Mouse (Mus musculus) liver, embryonic 14 days (tissue): ENCODE results near the gene Hoxa10. TPM values are rescaled to one million over a fixed set of nuclear protein-coding genes. Genes with fewer than 3 reads are reported as not detected.

Experiments used
- polyA plus RNA-seq: library from polyadenylated mRNA; depleted of rRNA; stranded (reverse); fragments of >200 nt; gene quantifications from 2 replicates; pipeline ENCODE4 v1.2.3, GENCODE M21; 2012; rRNA removed

Gene Hoxa10
- 0.01 and 0.10 TPM in 2 replicates for polyA plus RNA-seq

GRCm38 (mm10) chr6:52240389-52241000 is at the start of gene Hoxa10:
Gene Hoxa10, minus strand, starts transcription at chr6:52240854.

GRCm38 (mm10) chr6:52260654-52261575 is 20.3 kb upstream of the Hoxa10 start, which contains the start of gene Hoxa13:
Gene Hoxa13, minus strand, starts transcription at chr6:52260880.

GRCm38 (mm10) chr6:52245757-52246142 is 5.1 kb upstream of the Hoxa10 start, which contains the start of gene Hoxa11:
Gene Hoxa11, minus strand, starts transcription at chr6:52245810.

GRCm38 (mm10) chr6:52230516-52231165 is 10.0 kb downstream of the Hoxa10 start, which contains the start of gene Hoxa9:
Gene Hoxa9, minus strand, starts transcription at chr6:52231089.

GRCm38 (mm10) chr6:52221337-52221992 is 19.2 kb downstream of the Hoxa10 start, which contains the start of gene Hoxa7:
Gene Hoxa7, minus strand, starts transcription at chr6:52221854.

GRCm38 (mm10) chr6:52213119-52213986 is 27.3 kb downstream of the Hoxa10 start, which contains the start of the genes Hoxa3 and Gm28308:
Gene Hoxa3, minus strand, starts transcription at chr6:52213336.
Gene Gm28308, minus strand, starts transcription at chr6:52213339.

GRCm38 (mm10) chr6:52208072-52208867 is 32.4 kb downstream of the Hoxa10 start, which contains the start of gene Hoxa6:
Gene Hoxa6, minus strand, starts transcription at chr6:52208722.

GRCm38 (mm10) chr6:52204050-52204752 is 36.5 kb downstream of the Hoxa10 start, which contains the start of gene Hoxa5:
Gene Hoxa5, minus strand, starts transcription at chr6:52204587.

GRCm38 (mm10) chr6:52190906-52191810 is 49.5 kb downstream of the Hoxa10 start, which contains the start of gene Hoxa4:
Gene Hoxa4, minus strand, starts transcription at chr6:52191753.

Other genes starting within 250 kb of the Hoxa10 start
- 11.2 and 12.2 TPM in 2 replicates for gene Skap2, start 228.3 kb downstream of the Hoxa10 start, polyA plus RNA-seq
- gene Hoxa1, start 82.5 kb downstream of the Hoxa10 start, polyA plus RNA-seq = 0.25 and 0.27 TPM in 2 replicates
- 0.31 and 0.37 TPM in 2 replicates for gene Hoxa2, start 76.0 kb downstream of the Hoxa10 start, polyA plus RNA-seq
- gene 5730596B20Rik, start 63.4 kb downstream of the Hoxa10 start, polyA plus RNA-seq = 0.06 TPM in 2 replicates
- 0.27 and 0.32 TPM in 2 replicates for gene Hoxa4, start 49.1 kb downstream of the Hoxa10 start, polyA plus RNA-seq
- gene Hoxa5, start 36.3 kb downstream of the Hoxa10 start, polyA plus RNA-seq = 0.50 and 0.79 TPM in 2 replicates
- 0.03 and 0.07 TPM in 2 replicates for gene Hoxa6, start 32.1 kb downstream of the Hoxa10 start, polyA plus RNA-seq
- 0.44 and 0.45 TPM in 2 replicates for gene Hoxa3, start 27.5 kb downstream of the Hoxa10 start, polyA plus RNA-seq
- gene Gm28308, start 27.5 kb downstream of the Hoxa10 start, polyA plus RNA-seq = not detected in 2 replicates
- 0.25 and 0.34 TPM in 2 replicates for gene Hoxa7, start 19.0 kb downstream of the Hoxa10 start, polyA plus RNA-seq
- 0.50 and 0.54 TPM in 2 replicates for gene Hoxa9, start 9.8 kb downstream of the Hoxa10 start, polyA plus RNA-seq
- gene Hoxa11, start 5.0 kb upstream of the Hoxa10 start, polyA plus RNA-seq = 0.01 TPM in 1 of 2 replicates, not detected in the other
- gene Hoxa13, start 20.0 kb upstream of the Hoxa10 start, polyA plus RNA-seq = not detected in 2 replicates
- gene Evx1, start 72.6 kb upstream of the Hoxa10 start, polyA plus RNA-seq = not detected in 2 replicates